Mouse (Mus musculus) CH12.LX (cell line): Measurements from ENCODE around the gene Hibadh. TPM values are rescaled to one million over a fixed set of nuclear protein-coding genes. Genes with fewer than 3 reads are reported as not detected.

Experiments used
- DNase-seq: peaks from one replicate; pipeline ENCODE4 v3.0.0-alpha.2; 2013; ENCODE audit errors: extremely low read depth
- H3K27ac ChIP-seq: 2 replicates; pipeline ENCODE4 v1.5.1; 2012; ENCODE audit warnings: low read depth, mild to moderate bottlenecking, control low read depth, moderate library complexity; ENCODE audit not compliant: insufficient read depth
- H3K27me3 ChIP-seq: replicated peaks from 2 replicates; pipeline ENCODE3; 2012; ENCODE audit warnings: inconsistent platforms
- H3K36me3 ChIP-seq, 2 experiments: replicated peaks in 1 of 2; 2 replicates each; pipeline versions ENCODE3 to v1.6.1; 2012; ENCODE audit warnings: inconsistent platforms in 1 of 2, low read length in 1 of 2, mild to moderate bottlenecking in 1 of 2, mixed read lengths in 1 of 2, moderate library complexity in 1 of 2; ENCODE audit not compliant: control insufficient read depth in 1 of 2, insufficient read depth in 1 of 2
- H3K4me1 ChIP-seq, 2 experiments: 2 replicates each; pipeline ENCODE4 v1.6.1; 2012; ENCODE audit warnings: inconsistent platforms in 1 of 2, moderate library complexity in 1 of 2; ENCODE audit not compliant: insufficient read depth in 2 of 2, control insufficient read depth in 1 of 2
- H3K4me2 ChIP-seq: 2 replicates; pipeline ENCODE4 v1.6.1; 2012; ENCODE audit warnings: low read depth, mild to moderate bottlenecking, control low read depth; ENCODE audit not compliant: poor library complexity, insufficient read depth, severe bottlenecking
- H3K4me3 ChIP-seq, 3 experiments: fragments of 150-350 bp in 1 of 3; sonication (generic) in 1 of 3; replicated peaks in 1 of 3; 2 replicates each; pipeline versions ENCODE3 to v1.5.1; 2011 to 2012; ENCODE audit warnings: low read depth in 2 of 3, low read length in 2 of 3, mild to moderate bottlenecking in 2 of 3, moderate library complexity in 2 of 3, control low read depth in 1 of 3, improper control_type of control experiment in 1 of 3, inconsistent platforms in 1 of 3, mixed read lengths in 1 of 3; ENCODE audit not compliant: poor library complexity in 1 of 3
- H3K79me2 ChIP-seq: replicated peaks from 2 replicates; pipeline ENCODE4 v1.6.1; 2012; ENCODE audit warnings: mild to moderate bottlenecking, moderate library complexity; ENCODE audit not compliant: control insufficient read depth, poor library complexity, insufficient read depth, severe bottlenecking; ENCODE audit errors: extremely low read depth
- H3K9ac ChIP-seq: 2 replicates; pipeline ENCODE4 v1.6.1; 2012; ENCODE audit warnings: low read depth, mild to moderate bottlenecking, control low read depth, moderate library complexity; ENCODE audit not compliant: insufficient read depth
- H3K9me3 ChIP-seq: replicated peaks from 2 replicates; pipeline ENCODE3; 2012; ENCODE audit warnings: low read length, inconsistent platforms, mixed read lengths
- BHLHE40 ChIP-seq: IDR thresholded peaks from 2 replicates; pipeline ENCODE4 v1.6.1; 2011; ENCODE audit warnings: mild to moderate bottlenecking, low read depth, low read length, improper control_type of control experiment
- CHD1 ChIP-seq: IDR thresholded peaks from 2 replicates; pipeline ENCODE4 v1.6.1; 2012; ENCODE audit warnings: low read depth, low read length, improper control_type of control experiment, inconsistent platforms
- CHD2 ChIP-seq: IDR thresholded peaks from 2 replicates; pipeline ENCODE4 v1.6.1; 2011; ENCODE audit warnings: low read length, improper control_type of control experiment
- ELF1 ChIP-seq: IDR thresholded peaks from 2 replicates; pipeline ENCODE4 v1.6.1; 2014; ENCODE audit warnings: low read depth, mild to moderate bottlenecking, inconsistent platforms, low read length, improper control_type of control experiment
- ETS1 ChIP-seq: conservative IDR thresholded peaks from 2 replicates; pipeline ENCODE4 v1.6.1; 2012; ENCODE audit warnings: low read depth, mild to moderate bottlenecking, inconsistent platforms, low read length, improper control_type of control experiment, moderate library complexity
- IRF4 ChIP-seq: IDR thresholded peaks from 2 replicates; pipeline ENCODE4 v1.6.1; 2014; ENCODE audit warnings: low read depth, mild to moderate bottlenecking, inconsistent platforms, low read length, improper control_type of control experiment
- JUN ChIP-seq: IDR thresholded peaks from 2 replicates; pipeline ENCODE4 v1.6.1; 2011; ENCODE audit warnings: low read depth, mild to moderate bottlenecking, low read length, improper control_type of control experiment, moderate library complexity; ENCODE audit not compliant: insufficient read depth
- JUND ChIP-seq: conservative IDR thresholded peaks from 2 replicates; pipeline ENCODE4 v1.6.1; 2011; ENCODE audit warnings: low read depth, low read length, improper control_type of control experiment
- KAT2A ChIP-seq: IDR thresholded peaks from 2 replicates; pipeline ENCODE4 v1.6.1; 2012; ENCODE audit warnings: low read length, improper control_type of control experiment, inconsistent platforms; ENCODE audit not compliant: insufficient replicate concordance
- NRF1 ChIP-seq: IDR thresholded peaks from 2 replicates; pipeline ENCODE4 v1.6.1; 2014; ENCODE audit warnings: low read depth, mild to moderate bottlenecking, inconsistent platforms, low read length, improper control_type of control experiment, moderate library complexity
- PAX5 ChIP-seq: IDR thresholded peaks from 2 replicates; pipeline ENCODE4 v1.6.1; 2012; ENCODE audit warnings: low read length, inconsistent platforms, mixed read lengths
- POLR2AphosphoS2 ChIP-seq: IDR thresholded peaks from 2 replicates; pipeline ENCODE4 v1.6.1; 2011; ENCODE audit warnings: low read depth, low read length, improper control_type of control experiment
- RAD21 ChIP-seq: IDR thresholded peaks from 2 replicates; pipeline ENCODE4 v1.6.1; 2011; ENCODE audit warnings: low read depth, mild to moderate bottlenecking, low read length, improper control_type of control experiment, moderate library complexity
- TCF12 ChIP-seq: IDR thresholded peaks from 2 replicates; pipeline ENCODE4 v1.6.1; 2014; ENCODE audit warnings: low read depth, mild to moderate bottlenecking, inconsistent platforms, low read length, improper control_type of control experiment
- ZC3H11A ChIP-seq: IDR thresholded peaks from 2 replicates; pipeline ENCODE4 v1.6.1; 2012; ENCODE audit warnings: low read depth, mild to moderate bottlenecking, inconsistent platforms, low read length, improper control_type of control experiment
- ZKSCAN1 ChIP-seq: IDR thresholded peaks from 2 replicates; pipeline ENCODE4 v1.6.1; 2012; ENCODE audit warnings: low read depth, inconsistent platforms, low read length, improper control_type of control experiment, borderline replicate concordance
- ZMIZ1 ChIP-seq: IDR thresholded peaks from 2 replicates; pipeline ENCODE4 v1.6.1; 2012; ENCODE audit warnings: low read depth, mild to moderate bottlenecking, inconsistent platforms, low read length, improper control_type of control experiment
- ZNF384 ChIP-seq: IDR thresholded peaks from 2 replicates; pipeline ENCODE4 v1.6.1; 2012; ENCODE audit warnings: low read depth, low read length, improper control_type of control experiment, inconsistent platforms
- dilution Hi-C: fragments of 300-500 bp; cut with MboI; formaldehyde crosslinking; loops from 2 replicates; pipeline ENCODE4 v1.14.3; 2020; ENCODE audit warnings: low sequenced_read_pairs; ENCODE audit not compliant: extremely low pct_unique_long_range_greater_than_20kb, extremely low pct_ligation_motif_present
- in situ Hi-C: fragments of 300-500 bp; cut with MboI; formaldehyde crosslinking; loops from 3 replicates; pipeline ENCODE4 v1.14.3; 2019; ENCODE audit warnings: low sequenced_read_pairs, low pct_ligation_motif_present, low pct_unique_long_range_greater_than_20kb, mixed read lengths
- polyA plus RNA-seq: library from polyadenylated mRNA; unstranded; fragments of >175 nt; gene quantifications from 2 replicates; pipeline ENCODE4 v1.2.1, GENCODE M21; 2012; ENCODE audit warnings: low read depth; ENCODE audit not compliant: insufficient read length
- total RNA-seq, 2 experiments: library from RNA; depleted of rRNA; stranded (reverse); fragments of 300-350 nt in 1 of 2; fragments of >200 nt in 1 of 2; gene quantifications; 2 replicates each; pipeline ENCODE4 v1.2.3; 2012 to 2014

Hibadh gene
- total and polyA plus RNA-seq, 3 experiments, result 38.6 to 60.4 (median 44.4) TPM

DNA sequence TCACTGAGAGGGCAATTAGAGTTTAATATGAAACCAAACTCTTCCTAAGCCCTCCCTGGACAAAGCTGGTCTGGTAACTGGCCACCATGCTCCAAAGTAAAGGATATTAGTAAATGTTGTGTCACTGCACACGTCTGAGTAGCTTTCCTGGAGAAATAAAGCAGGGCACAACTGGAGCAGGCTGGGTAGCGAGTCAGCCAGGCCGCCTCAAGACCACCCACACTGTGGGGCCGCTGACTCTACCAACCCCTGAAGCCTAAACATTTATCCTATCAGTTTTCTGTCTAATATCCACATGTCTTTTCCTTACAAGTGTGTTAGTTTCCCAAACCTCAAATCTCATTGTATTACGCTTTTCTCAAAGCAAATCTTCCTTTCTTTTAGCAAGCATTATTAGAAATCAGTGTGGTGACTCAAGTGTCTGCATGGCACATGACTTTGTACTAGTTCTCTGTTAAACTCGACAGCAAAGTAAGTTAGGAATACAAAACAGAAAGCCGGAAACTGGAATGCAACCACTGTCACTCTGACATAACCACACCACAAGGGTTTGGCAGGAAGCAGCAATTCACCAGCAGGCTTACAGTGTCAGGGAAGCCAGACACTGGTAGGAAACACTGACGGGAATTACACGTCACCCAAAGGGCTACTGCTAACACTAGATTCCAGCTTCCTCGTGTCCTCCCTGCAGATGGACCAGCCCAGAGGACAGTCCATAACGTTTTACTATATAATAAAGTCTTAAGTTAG is 18.3 kb downstream of the Hibadh start:
- TF ChIP-seq ELF1 (no peak), ETS1 (no peak), JUND (no peak), KAT2A (no peak), ZNF384 (no peak), CHD1 (no peak), BHLHE40 (no peak), PAX5 (no peak), POLR2AphosphoS2 (no peak), CHD2 (no peak), RAD21 (no peak), NRF1 (no peak), IRF4 (no peak), ZKSCAN1 (no peak), ZC3H11A (no peak)
- peaks cover 2% of the 10 kb centered on the region; the same call in 1 of the 2 replicates for H3K79me2 ChIP-seq
- H3K9ac ChIP-seq, result no peak overlapping the region
- DNase-seq, result no peak
- no peaks in the 10 kb centered on the region for H3K27me3 ChIP-seq
- H3K4me2 ChIP-seq, result no peak overlapping the region
- no peak overlapping the region for H3K27ac ChIP-seq
- dilution Hi-C loops, result no loop called here
- no peak overlapping the region for H3K4me3 ChIP-seq
- in situ Hi-C loops, result no loop called here
- H3K9me3 ChIP-seq, result no peaks in the 10 kb centered on the region
- peaks cover 30 to 66% of the 10 kb centered on the region in 2 experiments for H3K36me3 ChIP-seq
- H3K4me1 ChIP-seq, result peaks cover 3 to 25% of the 10 kb centered on the region in 2 experiments; a peak in 3 of 4 replicates

DNA sequence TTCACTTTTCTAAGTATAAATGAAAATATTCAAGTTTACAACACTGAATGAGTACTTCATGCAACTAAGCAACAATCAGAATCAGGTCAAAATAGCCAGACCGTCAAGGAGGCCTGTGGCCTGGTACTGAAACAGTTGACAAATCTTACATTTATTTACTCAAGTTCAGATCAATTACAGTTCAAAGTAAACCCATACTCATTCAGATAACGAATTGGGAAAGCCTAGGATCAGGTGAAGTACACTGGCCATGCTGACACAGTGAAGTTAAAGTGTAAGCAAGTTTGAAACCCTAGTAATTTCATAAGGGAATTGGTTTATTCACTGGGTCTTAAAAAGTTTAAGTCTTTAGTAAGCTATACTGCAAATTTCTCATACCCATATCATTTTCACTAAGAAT is 20.1 kb downstream of the Hibadh start:
- Histone ChIP-seq H3K27me3 (no peaks in the 10 kb centered on the region), H3K4me2 (no peak overlapping the region), H3K79me2 (peaks cover 2% of the 10 kb centered on the region; the same call in 1 of the 2 replicates), H3K9ac (no peak overlapping the region), H3K9me3 (no peaks in the 10 kb centered on the region), H3K4me1 (peaks cover 3 to 21% of the 10 kb centered on the region in 2 experiments; a peak in 3 of 4 replicates), H3K27ac (no peak overlapping the region), H3K4me3 (no peak overlapping the region), H3K36me3 (peaks cover 27 to 61% of the 10 kb centered on the region in 2 experiments)
- dilution Hi-C loops (no loop called here), in situ Hi-C loops (no loop called here)
- TF ChIP-seq JUN (no peak), ZMIZ1 (no peak), TCF12 (no peak)
- DNase-seq, result no peak
